10 mouse cellular contexts compared by ENCODE assay signal in genomic region chr16:34036327-34037047, GRCm38 (mm10).
DNase-seq lines count a peak whose midpoint lies in the region; ATAC-seq and TF ChIP-seq lines count a peak whose summit lies in the region.
"Had no signal": no experiment of that assay in that cellular context is flagged by ENCODE, and none has a peak within 500 bp of the region (broad histone marks: within the 10 kb centered on the region; RNA-seq: fewer than 3 reads in every experiment).

No protein-coding gene starts in this region.

- peak; percentile 41 for TF ChIP-seq EP300 in lung, postnatal 0 days (IDR thresholded peaks at IDR 0.05)

- peaks cover 49% of the 10 kb centered on the region for H3K36me3 ChIP-seq in intestine, embryonic 14.5 days (ENCODE audit: control insufficient read depth, insufficient read depth, low read length)
- peaks cover 10% of the 10 kb centered on the region for H3K36me3 ChIP-seq in intestine, postnatal 0 days (ENCODE audit: control insufficient read depth, insufficient read depth)
- no peaks in the 10 kb centered on the region for H3K36me3 ChIP-seq in lung, postnatal 0 days (ENCODE audit: insufficient read depth, low read length)

- H3K9me3 ChIP-seq in intestine, embryonic 14.5 days (ENCODE audit: control insufficient read depth, low read length), result no peaks in the 10 kb centered on the region
- no peaks in the 10 kb centered on the region for H3K9me3 ChIP-seq in intestine, postnatal 0 days (ENCODE audit: control insufficient read depth)
- H3K9me3 ChIP-seq in lung, postnatal 0 days (ENCODE audit: low read length), result no peaks in the 10 kb centered on the region

- no peak overlapping the region for H3K4me3 ChIP-seq in intestine, embryonic 14.5 days (ENCODE audit: low read depth, low read length)
- no peak overlapping the region for H3K4me3 ChIP-seq in intestine, postnatal 0 days (ENCODE audit: low read depth, low read length)
- no peak overlapping the region for H3K4me3 ChIP-seq in lung, postnatal 0 days (ENCODE audit: low read depth, low read length)

- H3K4me2 ChIP-seq in intestine, embryonic 14.5 days (ENCODE audit: low read length), result no peak overlapping the region
- H3K4me2 ChIP-seq in intestine, postnatal 0 days (replicated peaks; ENCODE audit: low read depth), result no peak overlapping the region
- H3K4me2 ChIP-seq in lung, postnatal 0 days (replicated peaks; ENCODE audit: low read depth, low read length), result no peak overlapping the region

- WGBS in intestine, embryonic 14.5 days, result 45% methylated on average over 10 of the region's 10 CpGs
- WGBS in intestine, postnatal 0 days, result 43% methylated on average over 10 of the region's 10 CpGs
- 28% methylated on average over 10 of the region's 10 CpGs for WGBS in lung, postnatal 0 days

- DNase-seq in intestine, embryonic 14.5 days (ENCODE audit: low spot score), result no peak
- peak; percentile 65 for DNase-seq in c-Kit-positive CD71-positive TER-119-negative erythroid progenitor cells, embryonic 14.5 days (ENCODE audit: low read depth)
- peak; percentile 88 for DNase-seq in lung, postnatal 0 days (ENCODE audit: low spot score)
- no peak for DNase-seq in left cerebral cortex, adult 18-20 months (ENCODE audit: low spot score in 2 of 2)
- DNase-seq in layer of hippocampus, postnatal 10 days (ENCODE audit: low spot score in 2 of 2), result no peak
- DNase-seq: cerebellum, adult 18-20 months; kidney, adult 11 months; spleen, adult 18-20 months had no signal

- no peaks in the 10 kb centered on the region for H3K27me3 ChIP-seq in intestine, embryonic 14.5 days (replicated peaks; ENCODE audit: control insufficient read depth, insufficient read depth, low read length)
- H3K27me3 ChIP-seq in intestine, postnatal 0 days (replicated peaks; ENCODE audit: control insufficient read depth, insufficient read depth, low read length), result no peaks in the 10 kb centered on the region
- H3K27me3 ChIP-seq in lung, postnatal 0 days (replicated peaks; ENCODE audit: insufficient read depth, low read length), result no peaks in the 10 kb centered on the region

- ATAC-seq in intestine, embryonic 14.5 days (replicated peaks; ENCODE audit: low FRiP score, low TSS enrichment, low read depth), result peak; percentile 59
- ATAC-seq in intestine, postnatal 0 days, result no peak
- ATAC-seq in granulocyte monocyte progenitor cell, adult 5-6 weeks (replicated peaks; ENCODE audit: poor library complexity, severe bottlenecking), result peak; percentile 50; the same call in 1 of the 2 replicates
- ATAC-seq in lung, postnatal 0 days, result peak; percentile 80

- peaks cover 6% of the 10 kb centered on the region; the same call in 1 of the 2 replicates for H3K4me1 ChIP-seq in intestine, embryonic 14.5 days (replicated peaks; ENCODE audit: control insufficient read depth, insufficient read depth, low read length)
- peaks cover 14% of the 10 kb centered on the region for H3K4me1 ChIP-seq in intestine, postnatal 0 days (replicated peaks; ENCODE audit: control insufficient read depth, insufficient read depth, low read length)
- H3K4me1 ChIP-seq in lung, postnatal 0 days (ENCODE audit: insufficient read depth, low read depth, low read length), result peaks cover 10% of the 10 kb centered on the region

- no peak overlapping the region for H3K9ac ChIP-seq in intestine, embryonic 14.5 days (ENCODE audit: low read length)
- H3K9ac ChIP-seq in intestine, postnatal 0 days (ENCODE audit: low read depth, low read length), result no peak overlapping the region
- H3K9ac ChIP-seq in lung, postnatal 0 days (replicated peaks; ENCODE audit: low read depth), result no peak overlapping the region

- H3K27ac ChIP-seq in intestine, embryonic 14.5 days (ENCODE audit: low read depth), result no peak overlapping the region; the same call in 1 of the 2 replicates
- no peak overlapping the region for H3K27ac ChIP-seq in intestine, postnatal 0 days (ENCODE audit: low read depth, low read length)
- peak overlapping the region; percentile 28; the same call in 1 of the 2 replicates for H3K27ac ChIP-seq in lung, postnatal 0 days (ENCODE audit: low read length)

- no peak for TF ChIP-seq CTCF in intestine, postnatal 0 days (IDR thresholded peaks at IDR 0.05; ENCODE audit: low read depth)
- no peak for TF ChIP-seq CTCF in lung, postnatal 0 days (IDR thresholded peaks at IDR 0.05)

Comparison
In these comparisons a context has a peak if more than half of its experiments do, and no peak if none do; other contexts are left out.
1. DNase-seq: peak in c-Kit-positive CD71-positive TER-119-negative erythroid progenitor cells, embryonic 14.5 days (single experiment) and lung, postnatal 0 days (single experiment); none in intestine, embryonic 14.5 days (single experiment), left cerebral cortex, adult 18-20 months (0 of 2) and layer of hippocampus, postnatal 10 days (0 of 2).